Mouse (Mus musculus): ENCODE data around the gene Snx19.

The Snx19 gene

GRCm38 (mm10) chr9:30484183-30484582 lies 57.3 kb downstream of the Snx19 start:
- no peak for DNase-seq (ENCODE audit: inconsistent ontology term)

- DNase-seq (ENCODE audit: inconsistent ontology term) = no peak
Observed at GRCm38 (mm10) chr9:30485161-30485560, 58.3 kb downstream of the Snx19 start.

DNA sequence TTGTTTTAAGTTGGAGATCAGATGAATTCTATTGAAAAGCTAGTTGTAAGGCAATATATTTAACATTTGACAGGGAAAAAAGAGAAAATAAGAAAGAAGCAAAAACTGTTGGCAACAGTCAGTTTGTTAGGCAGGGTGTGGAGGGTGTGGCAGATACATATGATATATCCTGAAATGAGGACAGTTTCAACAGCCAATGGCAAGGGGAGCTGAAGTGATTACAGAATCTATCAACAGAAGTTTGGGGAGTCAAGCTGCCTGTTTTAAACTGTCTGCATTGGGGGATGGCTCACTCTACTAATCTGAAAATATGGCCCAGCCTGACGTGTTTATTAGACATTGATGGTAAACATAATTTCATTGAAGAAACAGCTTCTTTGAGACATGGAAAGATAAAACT lies 61.5 kb downstream of the Snx19 start:
- DNase-seq (ENCODE audit: inconsistent ontology term) = no peak

DNA sequence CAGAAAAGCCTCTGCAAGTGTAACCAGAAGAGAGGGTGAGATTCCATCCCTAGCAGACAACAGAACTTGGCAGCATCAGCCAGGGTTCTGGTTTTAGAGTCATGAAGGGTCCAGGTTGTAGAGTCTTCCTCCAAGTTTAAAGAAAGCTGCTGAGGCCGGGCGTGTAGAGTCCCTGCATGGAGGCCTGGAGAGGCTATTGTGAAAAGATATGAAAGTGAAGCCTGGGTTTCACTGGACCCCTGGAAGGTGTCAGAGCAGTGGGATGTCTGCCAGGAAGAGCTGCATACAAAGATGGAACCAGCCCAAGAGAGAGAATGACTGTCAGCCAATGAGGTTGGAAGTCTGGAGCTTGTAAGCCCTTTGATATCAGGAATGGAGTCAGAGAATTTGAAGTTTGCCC lies 67.5 kb downstream of the Snx19 start:
- DNase-seq (ENCODE audit: inconsistent ontology term) = no peak

- no peak for DNase-seq (ENCODE audit: inconsistent ontology term)
Observed at GRCm38 (mm10) chr9:30508966-30509365, 82.1 kb downstream of the Snx19 start.

DNA sequence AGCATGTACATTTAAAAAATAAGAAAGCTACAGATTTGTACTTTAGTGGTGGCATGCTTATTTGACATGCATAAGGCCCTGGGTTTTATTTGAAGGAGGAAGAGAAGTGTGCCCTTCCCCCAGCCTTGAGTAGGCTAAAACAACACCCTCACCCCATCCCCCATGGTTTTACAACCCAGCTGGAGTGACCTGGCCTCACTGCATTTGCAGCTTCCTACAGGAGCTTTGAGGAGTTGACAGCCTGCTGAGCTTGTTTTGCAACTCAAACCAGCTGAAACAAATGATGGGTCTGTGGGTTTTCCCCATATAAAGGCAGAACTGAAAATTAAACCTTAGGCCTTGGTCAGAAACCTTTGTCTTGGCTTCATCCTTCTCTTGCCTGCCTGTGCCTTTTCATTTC lies 89.0 kb downstream of the Snx19 start:
- DNase-seq (ENCODE audit: inconsistent ontology term) = no peak
